Mouse (Mus musculus): ENCODE results near the gene Styx. TPM values are rescaled to one million over a fixed set of nuclear protein-coding genes. Genes with fewer than 3 reads are reported as not detected.
A peak's percentile ranks its signal among the peaks of the same experiment; 100 is the strongest.

Styx gene
- polyA plus RNA-seq (2012): 118 and 144 TPM in 2 replicates

DNA sequence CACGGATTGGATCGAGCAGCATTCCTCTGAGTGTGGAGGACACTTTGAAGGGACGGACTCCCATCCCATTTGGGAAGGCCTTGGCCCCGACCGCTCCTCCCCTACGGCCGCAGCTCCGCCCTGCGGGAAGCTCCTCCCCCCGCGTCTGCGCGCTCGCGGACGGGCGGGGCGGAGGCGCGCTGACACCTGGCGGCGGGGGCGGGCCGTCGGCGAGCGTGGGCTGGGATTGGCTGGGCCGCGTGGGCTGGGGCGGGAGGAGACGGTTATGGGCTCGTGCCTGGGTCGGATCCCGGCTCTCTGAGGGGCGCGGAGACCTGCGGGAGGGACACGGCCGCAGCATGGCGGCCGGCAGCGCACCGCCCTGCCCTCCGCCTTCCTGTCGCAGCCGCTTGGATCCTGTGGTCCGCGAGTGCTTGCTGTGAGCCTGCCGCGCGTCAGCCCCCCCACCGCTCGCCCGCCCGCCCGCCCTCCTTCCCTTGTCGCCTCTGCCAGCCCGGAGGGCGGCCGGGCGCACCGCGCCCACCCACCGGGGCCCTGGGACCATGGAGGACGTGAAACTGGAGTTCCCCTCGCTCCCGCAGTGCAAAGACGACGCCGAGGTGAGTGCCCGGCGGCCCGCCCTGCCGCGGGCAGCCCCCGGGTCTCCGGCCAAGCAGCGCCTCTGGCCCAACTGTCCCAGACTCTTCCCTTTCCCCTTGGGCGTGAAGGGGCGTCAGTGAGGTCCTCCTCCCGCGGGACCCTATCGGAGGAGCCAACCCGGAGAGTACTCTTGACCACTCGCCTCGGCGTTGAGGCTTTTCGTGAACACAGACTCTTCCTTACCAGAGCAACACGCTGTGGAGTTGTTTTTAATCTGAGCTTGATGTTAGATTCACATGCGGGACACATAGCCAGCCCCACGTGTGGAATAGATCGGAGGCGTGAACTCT is at the start of gene Styx:
Gene Styx, plus strand, starts transcription at position 163 of the 929 bp plus-strand sequence.
- no peak for TF ChIP-seq GATA1 (IDR thresholded peaks at IDR 0.05; ENCODE audit: low read length)

DNA sequence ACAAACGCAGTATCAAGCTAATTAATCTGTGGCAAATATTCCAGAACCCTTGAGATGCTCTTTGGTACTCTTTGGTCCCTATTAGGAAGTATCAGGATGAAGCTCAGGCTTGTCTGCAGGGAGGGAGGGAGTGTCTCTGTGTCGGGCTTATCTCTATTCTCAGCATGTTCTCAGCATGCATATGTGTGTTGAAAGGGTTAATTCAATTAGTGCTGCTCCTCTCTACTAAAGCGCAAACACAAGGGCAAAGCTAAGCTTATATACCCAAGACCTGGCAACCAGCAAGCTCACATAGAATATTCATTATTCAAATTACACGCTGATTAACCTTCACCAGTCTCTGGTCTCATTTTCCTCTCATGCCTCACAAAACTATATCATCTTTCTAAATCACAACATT is 47.0 kb upstream of the Styx start:
- no peak for TF ChIP-seq GATA1 (IDR thresholded peaks at IDR 0.05; ENCODE audit: low read length)

DNA sequence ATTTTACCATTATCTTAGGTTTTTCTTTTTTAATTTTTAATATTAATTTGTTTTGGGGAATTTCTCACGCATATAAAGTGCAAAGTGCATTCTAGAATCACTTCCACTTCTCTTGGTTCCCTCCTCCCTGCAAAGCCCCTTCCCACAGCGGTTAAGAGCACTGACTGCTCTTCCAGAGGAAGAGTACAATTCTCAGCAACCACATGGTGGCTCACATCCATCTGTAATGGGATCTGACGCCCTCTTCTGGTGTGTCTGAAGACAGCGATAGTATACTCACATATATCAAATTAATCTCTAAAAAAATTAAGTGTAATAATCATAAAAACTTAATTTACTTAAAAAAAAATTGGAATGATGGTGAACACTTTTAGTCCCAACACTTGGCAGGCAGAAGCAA is 46.5 kb upstream of the Styx start:
- no peak for TF ChIP-seq GATA1 (IDR thresholded peaks at IDR 0.05; ENCODE audit: low read length)

DNA sequence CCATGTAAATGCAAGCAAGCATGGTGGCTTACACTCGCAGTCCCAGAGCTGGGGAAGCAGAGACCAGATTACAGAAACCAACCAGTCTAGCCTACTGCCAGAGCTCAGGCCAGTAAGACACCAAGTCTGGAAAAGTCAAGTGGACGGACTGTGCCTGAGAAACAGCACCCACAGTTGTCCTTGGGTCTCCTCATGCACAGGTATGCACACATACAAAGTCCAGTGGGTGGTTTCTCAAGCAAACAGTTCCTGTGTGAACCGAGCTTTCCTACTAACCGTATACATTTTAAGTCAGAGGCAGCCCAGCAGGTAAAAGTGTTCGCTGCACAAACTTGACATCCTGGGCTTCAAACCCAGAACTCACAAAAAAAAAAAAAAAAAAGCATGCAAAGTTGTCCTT is 45.0 kb upstream of the Styx start:
- TF ChIP-seq GATA1 (IDR thresholded peaks at IDR 0.05; ENCODE audit: low read length): no peak

DNA sequence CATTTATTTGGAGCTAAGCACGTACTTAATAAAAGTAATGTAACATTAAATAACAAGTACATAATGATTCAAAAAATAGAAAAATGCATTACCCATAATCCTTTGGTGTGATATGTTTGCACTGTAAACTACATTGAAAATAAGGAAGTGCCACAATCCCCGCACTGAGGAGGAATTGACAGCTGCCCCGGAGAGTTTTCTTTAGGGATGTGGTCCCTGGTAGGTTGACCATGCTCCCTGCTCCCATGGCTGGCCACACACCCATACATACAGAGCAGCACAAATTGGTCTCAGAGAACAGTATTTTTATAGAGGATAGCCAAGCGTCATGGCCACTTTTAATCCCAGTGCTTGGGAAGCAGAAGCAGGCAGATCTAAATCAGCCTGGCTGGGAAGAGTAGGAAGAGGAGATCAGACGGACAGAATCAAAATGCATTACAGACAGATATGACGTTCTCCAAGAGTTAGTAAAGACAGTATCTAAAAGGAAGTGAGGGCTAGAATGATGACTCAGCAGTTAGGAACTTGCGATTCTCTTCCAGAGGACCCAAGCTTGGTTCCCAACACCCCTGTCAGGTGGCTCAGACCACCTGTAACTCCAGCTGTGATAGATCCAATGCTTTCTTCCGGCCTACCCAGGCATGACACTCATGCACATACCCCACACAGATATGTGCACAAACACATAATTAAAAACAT is 43.1 kb upstream of the Styx start:
- peak; percentile 5 for TF ChIP-seq GATA1 (IDR thresholded peaks at IDR 0.05; ENCODE audit: low read length)

DNA sequence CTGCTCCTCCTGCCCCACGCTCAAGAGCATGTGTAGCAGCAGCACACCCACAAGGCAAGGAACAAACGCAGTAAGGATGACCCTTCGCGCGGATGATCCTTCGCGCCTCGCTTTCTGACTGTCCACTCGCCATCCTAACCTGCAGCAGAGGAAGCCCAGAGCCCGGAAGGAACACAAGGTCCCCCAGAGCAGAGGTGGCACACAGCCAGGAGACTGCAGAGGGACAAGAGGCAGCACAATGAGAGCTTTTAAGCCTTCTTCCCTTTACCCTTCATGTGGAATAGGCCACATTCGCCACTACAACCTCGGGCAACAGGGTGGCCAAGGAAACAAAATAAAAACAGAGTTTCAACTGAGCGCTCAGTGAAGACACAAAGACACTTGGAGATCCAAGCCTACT is 41.2 kb upstream of the Styx start:
- no peak for TF ChIP-seq GATA1 (IDR thresholded peaks at IDR 0.05; ENCODE audit: low read length)

DNA sequence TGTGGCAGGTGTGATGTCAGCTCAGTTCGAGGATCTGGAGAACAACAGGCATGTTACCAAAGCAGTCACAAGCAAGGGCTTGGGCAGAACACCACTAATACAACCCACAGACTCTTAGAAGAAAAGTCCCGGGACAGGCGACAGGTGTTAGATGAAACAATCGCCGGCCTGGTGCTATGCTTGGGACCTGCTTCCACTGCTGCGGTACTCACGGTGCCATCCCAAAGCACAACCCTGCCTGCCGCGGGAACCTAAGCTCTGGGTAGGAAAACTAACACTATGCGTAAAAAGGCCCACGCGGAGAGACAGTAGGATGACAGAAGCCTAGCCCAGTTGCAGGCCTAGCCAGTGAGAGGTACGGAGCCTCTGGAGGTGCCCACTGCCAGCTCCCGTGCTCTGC is 40.8 kb upstream of the Styx start:
- TF ChIP-seq GATA1 (IDR thresholded peaks at IDR 0.05; ENCODE audit: low read length): no peak

DNA sequence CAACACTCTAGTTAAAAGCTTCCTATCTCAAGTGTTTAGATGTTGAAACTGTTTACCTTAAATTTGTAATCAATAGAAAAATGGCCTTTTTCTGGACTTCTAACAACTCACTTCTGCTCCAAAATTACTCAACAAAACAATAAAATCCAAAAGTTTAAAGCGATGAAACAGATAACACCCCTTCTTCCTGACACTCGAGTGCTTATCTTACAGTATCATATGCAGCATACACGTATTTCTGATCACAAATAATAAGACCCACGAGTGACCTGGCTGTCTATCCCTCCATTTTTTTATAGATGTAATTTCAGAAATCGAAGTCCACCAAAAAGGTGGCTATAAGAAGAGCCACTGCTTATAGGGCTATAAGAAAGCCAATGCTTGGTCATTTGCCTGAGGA is 34.0 kb upstream of the Styx start:
- no peak for TF ChIP-seq GATA1 (IDR thresholded peaks at IDR 0.05; ENCODE audit: low read length)

DNA sequence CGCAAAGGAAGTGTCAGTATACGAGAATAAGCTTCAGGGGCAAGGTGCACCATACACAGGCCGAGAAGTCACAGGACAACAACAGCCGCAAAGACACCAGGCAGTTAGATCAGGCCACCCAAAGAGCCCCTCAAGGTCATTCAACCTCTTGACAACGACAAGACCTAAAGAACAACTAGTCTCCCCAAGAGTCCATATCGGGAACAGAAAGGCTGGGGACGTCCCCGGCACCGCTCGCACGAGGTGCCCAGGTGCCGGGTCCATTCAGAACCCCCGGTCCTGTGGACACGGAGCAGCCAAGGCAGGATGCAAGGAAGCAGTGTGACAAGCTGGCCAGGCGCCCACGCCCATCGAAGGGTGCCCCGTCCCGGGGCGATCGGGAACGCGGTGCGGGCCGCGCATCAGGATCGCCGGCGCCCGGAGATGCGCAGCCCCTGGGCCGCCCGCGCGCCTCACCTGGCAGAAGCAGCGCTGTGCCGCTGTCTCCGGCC is 32.9 kb upstream of the Styx start:
- TF ChIP-seq GATA1 (IDR thresholded peaks at IDR 0.05; ENCODE audit: low read length): no peak

DNA sequence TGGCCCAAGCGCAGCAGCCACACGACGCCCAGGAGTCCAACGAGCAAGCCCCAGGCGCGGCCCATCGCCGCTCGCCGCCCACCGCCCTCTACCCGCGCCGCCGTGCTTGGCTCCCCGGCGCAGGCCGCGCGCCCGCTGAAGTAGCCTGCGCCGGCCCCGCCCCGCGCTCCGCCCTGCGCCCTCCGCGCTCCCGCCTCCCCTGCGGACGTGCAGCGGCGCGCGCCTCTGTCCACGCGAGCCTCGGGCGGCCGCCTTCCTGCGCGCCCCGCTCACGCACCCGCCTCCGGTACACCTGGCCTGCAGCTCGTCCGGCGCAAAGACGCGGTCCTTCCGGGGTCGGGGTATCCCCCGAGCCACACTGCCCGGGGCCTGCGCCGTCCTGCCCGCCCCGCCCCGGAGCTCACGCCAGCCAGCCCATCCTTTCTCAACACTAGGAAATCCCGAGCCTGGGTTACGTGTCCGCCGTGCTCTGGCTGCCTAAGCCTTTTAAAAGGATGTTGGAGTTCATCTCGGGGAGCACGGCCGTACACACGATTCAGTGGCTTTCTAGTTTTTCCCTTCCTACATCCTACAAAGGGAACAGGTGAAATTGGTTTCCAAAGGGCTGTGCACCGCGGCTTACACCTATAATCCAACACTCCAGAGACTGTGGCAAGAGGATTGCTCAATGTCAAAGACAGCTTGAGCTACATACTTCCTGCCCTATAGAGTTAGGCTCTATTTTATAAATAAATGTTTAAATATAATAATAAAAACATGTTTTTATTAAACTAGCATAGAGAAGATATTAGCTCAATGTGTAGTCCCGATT is 32.3 kb upstream of the Styx start, which contains the start of gene Ero1l:
Gene Ero1l, minus strand, starts transcription at position 346 of the 811 bp plus-strand sequence.
- TF ChIP-seq GATA1 (IDR thresholded peaks at IDR 0.05; ENCODE audit: low read length): no peak

DNA sequence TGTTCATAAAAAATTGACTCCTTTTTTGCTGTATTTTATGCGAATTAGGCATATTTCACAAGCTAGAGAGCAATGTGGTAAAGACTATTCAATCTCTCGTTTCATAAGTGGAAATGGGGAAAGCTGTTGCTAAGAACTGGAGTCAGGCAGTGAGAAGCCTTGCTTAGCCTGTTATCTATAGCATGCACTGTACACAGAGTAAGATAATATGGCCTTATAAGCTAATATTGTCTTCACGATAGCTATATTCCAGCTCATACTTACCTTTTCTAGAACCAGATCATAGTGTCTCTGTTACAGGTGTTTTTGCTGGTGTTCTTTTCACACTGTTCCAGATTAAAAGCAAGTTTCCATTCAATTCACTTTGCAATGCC is 31.7 kb upstream of the Styx start:
- peak; percentile 64 for TF ChIP-seq GATA1 (IDR thresholded peaks at IDR 0.05; ENCODE audit: low read length)

DNA sequence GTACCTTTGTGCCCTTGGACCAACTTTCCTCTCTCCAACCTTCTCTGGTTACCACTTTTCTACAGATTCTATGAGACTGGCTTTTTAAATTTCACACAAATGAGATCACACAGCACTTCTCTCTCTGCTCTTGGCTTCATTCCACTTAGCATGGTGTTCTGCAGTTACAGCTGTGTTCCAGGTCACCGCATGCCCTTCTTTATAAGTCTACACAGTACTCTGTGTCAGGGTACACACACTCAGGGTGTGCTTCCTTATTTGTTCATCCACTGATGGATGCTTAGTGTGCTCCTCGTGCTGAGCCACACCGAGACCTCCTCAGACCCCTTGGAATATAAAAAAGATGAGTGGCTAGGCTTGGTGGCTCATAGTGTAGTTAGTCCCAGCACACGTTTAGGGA is 30.8 kb upstream of the Styx start:
- no peak for TF ChIP-seq GATA1 (IDR thresholded peaks at IDR 0.05; ENCODE audit: low read length)

DNA sequence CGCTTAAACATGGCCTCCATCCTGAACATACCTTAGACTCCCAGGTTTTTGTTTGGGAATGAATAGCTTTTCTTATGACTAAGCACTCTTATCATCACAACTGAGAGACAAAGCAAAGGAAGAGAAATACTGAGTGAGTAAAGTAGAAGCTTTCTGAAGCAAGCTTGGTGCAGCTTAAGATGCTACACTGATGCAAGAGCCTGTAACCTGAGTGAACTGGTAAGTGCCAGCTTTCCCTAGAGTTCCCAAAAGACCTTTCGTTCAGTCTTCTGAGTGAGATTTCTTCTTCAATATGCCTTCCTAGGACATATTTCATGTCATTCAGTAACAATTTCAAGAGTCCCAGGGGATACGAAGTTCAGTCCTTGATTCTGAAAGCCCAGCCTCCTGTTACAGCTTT is 29.8 kb upstream of the Styx start:
- no peak for TF ChIP-seq GATA1 (IDR thresholded peaks at IDR 0.05; ENCODE audit: low read length)

DNA sequence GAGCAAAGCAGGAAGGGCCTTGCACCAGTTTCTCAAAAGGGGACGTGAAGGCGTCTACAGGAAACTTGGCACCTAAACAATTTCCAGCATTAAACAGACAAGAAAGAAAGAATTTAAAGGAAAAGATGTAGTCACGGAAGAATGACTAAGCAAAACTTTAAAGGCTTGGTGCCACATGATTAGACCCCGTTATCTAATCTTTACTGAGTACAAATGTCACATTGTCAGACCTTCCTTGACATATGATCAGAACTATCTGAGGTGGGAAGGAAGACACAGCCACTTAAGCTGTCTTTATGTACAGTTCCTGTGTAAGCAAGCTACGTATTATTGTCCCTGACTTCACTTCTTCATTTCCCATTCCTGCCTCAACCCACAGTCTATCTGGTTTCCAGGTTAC is 29.3 kb upstream of the Styx start:
- TF ChIP-seq GATA1 (IDR thresholded peaks at IDR 0.05; ENCODE audit: low read length): peak; percentile 96

DNA sequence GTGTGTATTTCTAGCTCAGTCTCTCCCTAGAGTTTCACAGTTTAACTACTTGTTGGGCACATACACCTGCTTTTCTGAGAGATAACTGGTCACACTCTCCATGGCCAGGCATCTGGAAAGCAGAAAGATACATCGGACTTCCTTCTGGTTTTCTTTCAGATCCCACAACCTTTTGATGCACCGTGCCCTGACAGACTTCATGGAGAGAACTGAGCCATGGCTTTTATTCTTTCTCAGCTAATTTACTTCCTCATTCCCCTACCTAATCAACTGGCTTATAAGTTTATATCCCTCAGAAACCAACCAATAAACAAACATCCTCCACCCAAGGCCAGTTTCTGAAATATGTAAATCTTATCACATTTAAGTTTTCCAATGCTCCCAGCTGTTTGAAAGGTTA is 28.4 kb upstream of the Styx start:
- no peak for TF ChIP-seq GATA1 (IDR thresholded peaks at IDR 0.05; ENCODE audit: low read length)

DNA sequence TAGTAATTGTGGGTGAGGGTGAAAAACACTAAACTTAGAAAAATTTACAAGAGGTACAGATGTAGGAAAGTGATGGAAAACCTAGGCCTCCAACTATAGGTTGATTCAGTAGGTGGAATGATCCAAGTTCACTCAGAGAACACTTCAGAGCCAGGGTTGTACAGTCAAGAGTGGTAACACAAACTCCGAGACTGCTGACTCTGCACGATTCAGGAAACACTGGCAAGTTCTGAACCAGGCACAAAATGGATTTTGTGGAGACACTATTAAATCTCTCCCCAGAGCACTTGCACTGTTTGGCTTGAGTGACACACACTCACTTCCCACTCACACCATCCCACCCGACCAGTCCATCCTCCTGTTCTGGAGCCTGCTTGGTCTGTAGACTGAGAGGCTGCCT is 27.6 kb upstream of the Styx start:
- no peak for TF ChIP-seq GATA1 (IDR thresholded peaks at IDR 0.05; ENCODE audit: low read length)
